Mouse (Mus musculus) layer of hippocampus, adult 18-20 months (tissue): ENCODE data around the gene Prpf40b. TPM values are rescaled to one million over a fixed set of nuclear protein-coding genes. Genes with fewer than 3 reads are reported as not detected.

Source experiments
- total RNA-seq, 2 experiments: library from RNA; stranded (reverse); gene quantifications; 2 replicates each; pipeline ENCODE4 v1.2.3; 2021

Prpf40b gene
- total RNA-seq, 2 experiments from 2014 or later, result 93.2 to 93.7 TPM

Other genes with a start within 250 kb of the Prpf40b start
- gene Prph, start 239.9 kb upstream of the Prpf40b start, total RNA-seq, result 1 to 10 TPM in 1 of 2 experiments, under 1 TPM in 1; 0.61 to 1.1 TPM
- gene Troap, start 220.5 kb upstream of the Prpf40b start, total RNA-seq, result under 1 TPM in 1 of 2 experiments, not detected in 1; 0.72 TPM
- not detected for gene C1ql4, start 207.3 kb upstream of the Prpf40b start, total RNA-seq
- gene Dnajc22, start 201.9 kb upstream of the Prpf40b start, total RNA-seq, result under 1 TPM; 0.20 to 0.27 TPM
- 10 to 100 TPM; 30.1 to 31.4 TPM for gene Spats2, start 169.2 kb upstream of the Prpf40b start, total RNA-seq
- 10 to 100 TPM; 91.0 to 91.6 TPM for gene Kcnh3, start 70.2 kb upstream of the Prpf40b start, total RNA-seq
- gene Mcrs1, start 43.1 kb upstream of the Prpf40b start, total RNA-seq, result 10 to 100 TPM; 77.2 to 78.3 TPM
- 1 to 10 TPM; 1.6 to 2.2 TPM for gene Fam186b, start 801 bp downstream of the Prpf40b start, total RNA-seq
- gene Fmnl3, start 75.4 kb downstream of the Prpf40b start, total RNA-seq, result 1 to 10 TPM; 7.1 to 8.8 TPM
- gene Tmbim6, start 97.8 kb downstream of the Prpf40b start, total RNA-seq, result 100 to 1,000 TPM; 359 to 374 TPM
- 10 to 100 TPM; 15.8 to 16.5 TPM for gene Nckap5l, start 162.7 kb downstream of the Prpf40b start, total RNA-seq
- gene Bcdin3d, start 179.6 kb downstream of the Prpf40b start, total RNA-seq, result 1 to 10 TPM; 5.0 TPM
- gene Faim2, start 233.1 kb downstream of the Prpf40b start, total RNA-seq, result 100 to 1,000 TPM; 421 to 452 TPM